Mouse (Mus musculus): ENCODE results near the gene Stox2. TPM values are rescaled to one million over a fixed set of nuclear protein-coding genes. Genes with fewer than 3 reads are reported as not detected.
A peak's percentile ranks its signal among the peaks of the same experiment; 100 is the strongest.
"Not testable (repeated sequence)": the region's sequence is repeated elsewhere in the genome, so short reads cannot be mapped to it uniquely, and the experiment has no call there.

Stox2 gene
- polyA plus RNA-seq, 1 experiment, result 1.4 TPM

DNA sequence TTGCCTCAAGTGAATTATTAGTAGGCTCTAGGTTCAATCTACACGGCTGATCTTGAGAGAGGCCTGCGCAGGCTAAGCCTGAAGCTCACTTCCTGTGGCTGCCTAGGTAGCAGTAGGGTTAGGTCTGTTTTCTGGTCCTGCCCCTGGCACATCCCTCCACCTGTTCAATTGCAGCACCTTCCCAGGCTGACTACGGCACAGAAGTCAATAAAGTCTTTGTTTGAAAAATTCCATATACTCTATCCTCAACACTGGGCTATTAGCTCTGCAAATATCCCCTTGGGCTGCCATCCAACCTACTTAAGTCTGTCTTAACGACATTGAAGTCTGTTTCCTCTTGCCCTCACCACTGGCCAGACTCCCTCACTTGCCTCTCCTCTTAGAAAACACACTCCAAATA, 10.8 kb downstream of the Stox2 start:
- Histone ChIP-seq H3K36me3 (ENCODE audit: control insufficient read depth, insufficient read depth, low read length) (no peaks in the 10 kb centered on the region), H3K27ac (ENCODE audit: insufficient read depth, low read depth, low read length) (no peak overlapping the region), H3K4me1 (ENCODE audit: control insufficient read depth, insufficient read depth, insufficient read length, low read length) (no peaks in the 10 kb centered on the region), H3K27me3 (ENCODE audit: control insufficient read depth, insufficient read depth, low read length) (no peaks in the 10 kb centered on the region), H3K4me3 (ENCODE audit: low read depth, low read length) (no peak overlapping the region)
- 24% methylated on average over 4 of the region's 4 CpGs for WGBS
- TF ChIP-seq POLR2A (IDR thresholded peaks at IDR 0.05; ENCODE audit: low read depth, low read length), result no peak
- TF ChIP-seq CTCF (IDR thresholded peaks at IDR 0.05; ENCODE audit: extremely low read depth, insufficient read length, insufficient replicate concordance, low read depth, low read length), result no peak

DNA sequence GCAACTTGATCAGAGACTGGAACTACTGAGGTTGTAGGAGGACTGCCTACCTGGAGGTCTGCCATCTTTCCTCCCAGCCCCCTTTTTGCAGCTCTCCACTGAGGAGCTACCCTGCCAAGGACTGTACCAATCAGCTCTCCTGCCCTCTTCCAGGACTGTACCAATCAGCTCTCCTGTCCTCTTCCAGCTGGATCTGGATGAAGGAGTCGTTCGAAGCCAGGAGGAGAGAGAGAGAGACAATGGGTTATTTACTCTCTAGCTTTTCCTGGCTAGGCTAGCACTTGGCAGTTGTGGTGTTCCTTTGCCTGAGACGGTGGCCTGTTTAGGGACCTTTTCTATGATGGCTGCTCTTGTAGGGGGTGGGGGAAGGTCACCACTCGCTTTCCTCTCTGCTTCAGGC, 14.9 kb downstream of the Stox2 start:
- 36% methylated on average over 4 of the region's 4 CpGs for WGBS
- TF ChIP-seq POLR2A (IDR thresholded peaks at IDR 0.05; ENCODE audit: low read depth, low read length) (no peak), CTCF (IDR thresholded peaks at IDR 0.05; ENCODE audit: extremely low read depth, insufficient read length, insufficient replicate concordance, low read depth, low read length) (no peak)
- Histone ChIP-seq H3K27ac (ENCODE audit: insufficient read depth, low read depth, low read length) (no peak overlapping the region), H3K36me3 (ENCODE audit: control insufficient read depth, insufficient read depth, low read length) (no peaks in the 10 kb centered on the region), H3K4me1 (ENCODE audit: control insufficient read depth, insufficient read depth, insufficient read length, low read length) (no peaks in the 10 kb centered on the region), H3K27me3 (ENCODE audit: control insufficient read depth, insufficient read depth, low read length) (no peaks in the 10 kb centered on the region), H3K4me3 (ENCODE audit: low read depth, low read length) (no peak overlapping the region)

DNA sequence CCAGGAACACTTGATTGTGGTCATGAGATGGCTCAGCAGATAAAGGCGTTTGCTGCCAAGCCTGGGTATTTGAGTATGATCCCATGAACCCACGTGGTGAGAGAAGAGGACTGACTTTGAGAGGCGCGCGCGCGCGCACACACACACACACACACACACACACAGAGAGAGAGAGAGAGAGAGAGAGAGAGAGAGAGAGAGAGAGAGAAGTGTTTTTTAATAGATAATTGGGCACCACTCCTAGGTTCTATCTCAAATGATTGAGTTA, 32.0 kb downstream of the Stox2 start:
- H3K36me3 ChIP-seq (ENCODE audit: control insufficient read depth, insufficient read depth, low read length); H3K4me3 ChIP-seq (ENCODE audit: low read depth, low read length); H3K27ac ChIP-seq (ENCODE audit: insufficient read depth, low read depth, low read length): not testable (repeated sequence)
- 5% methylated on average over 8 of the region's 8 CpGs for WGBS
- Histone ChIP-seq H3K4me1 (ENCODE audit: control insufficient read depth, insufficient read depth, insufficient read length, low read length) (peaks cover 12% of the 10 kb centered on the region), H3K27me3 (ENCODE audit: control insufficient read depth, insufficient read depth, low read length) (peaks cover 31% of the 10 kb centered on the region)

DNA sequence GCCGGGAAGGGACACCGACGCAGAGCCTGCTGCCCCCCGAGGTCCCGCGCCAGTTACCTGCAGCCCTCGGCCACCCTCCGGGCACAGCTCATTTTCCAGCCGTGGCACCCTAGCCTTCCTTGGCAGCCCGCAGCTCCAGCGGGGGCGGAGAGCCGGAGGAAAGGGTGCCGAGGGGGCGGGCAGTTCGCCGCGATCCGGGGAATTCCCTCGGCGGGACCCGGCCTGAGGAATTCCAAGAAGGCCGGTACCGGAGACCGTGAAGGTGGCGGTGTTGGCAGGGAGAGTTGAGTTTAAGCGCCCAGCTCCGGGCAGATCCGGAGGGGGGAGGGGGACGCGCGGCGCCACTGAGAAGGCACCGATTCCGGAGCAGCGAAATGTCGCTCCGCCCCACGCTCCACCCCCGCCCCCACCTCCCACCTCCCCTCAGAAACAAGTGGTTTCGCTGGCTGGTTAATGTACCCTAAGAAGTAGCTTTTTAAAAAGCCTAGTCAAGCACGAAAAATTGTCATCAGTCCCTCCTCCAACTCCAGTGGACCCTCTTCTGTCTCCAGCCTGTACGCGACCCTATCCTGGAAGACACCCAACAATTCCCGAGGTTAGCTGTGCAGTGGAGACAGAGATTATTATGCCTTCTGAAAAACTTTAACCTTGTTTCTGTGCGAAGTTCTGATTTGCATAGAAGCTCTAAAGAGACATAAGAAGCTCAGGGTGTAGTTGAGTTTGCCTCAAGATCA, 32.5 kb downstream of the Stox2 start:
- no peak for TF ChIP-seq CTCF (IDR thresholded peaks at IDR 0.05; ENCODE audit: extremely low read depth, insufficient read length, insufficient replicate concordance, low read depth, low read length)
- TF ChIP-seq POLR2A (IDR thresholded peaks at IDR 0.05; ENCODE audit: low read depth, low read length), result no peak
- Histone ChIP-seq H3K4me1 (ENCODE audit: control insufficient read depth, insufficient read depth, insufficient read length, low read length) (peaks cover 12% of the 10 kb centered on the region), H3K36me3 (ENCODE audit: control insufficient read depth, insufficient read depth, low read length) (no peaks in the 10 kb centered on the region), H3K27ac (ENCODE audit: insufficient read depth, low read depth, low read length) (no peak overlapping the region), H3K27me3 (ENCODE audit: control insufficient read depth, insufficient read depth, low read length) (peaks cover 34% of the 10 kb centered on the region), H3K4me3 (ENCODE audit: low read depth, low read length) (peak overlapping the region; percentile 68)
- WGBS, result 1% methylated on average over 46 of the region's 46 CpGs

DNA sequence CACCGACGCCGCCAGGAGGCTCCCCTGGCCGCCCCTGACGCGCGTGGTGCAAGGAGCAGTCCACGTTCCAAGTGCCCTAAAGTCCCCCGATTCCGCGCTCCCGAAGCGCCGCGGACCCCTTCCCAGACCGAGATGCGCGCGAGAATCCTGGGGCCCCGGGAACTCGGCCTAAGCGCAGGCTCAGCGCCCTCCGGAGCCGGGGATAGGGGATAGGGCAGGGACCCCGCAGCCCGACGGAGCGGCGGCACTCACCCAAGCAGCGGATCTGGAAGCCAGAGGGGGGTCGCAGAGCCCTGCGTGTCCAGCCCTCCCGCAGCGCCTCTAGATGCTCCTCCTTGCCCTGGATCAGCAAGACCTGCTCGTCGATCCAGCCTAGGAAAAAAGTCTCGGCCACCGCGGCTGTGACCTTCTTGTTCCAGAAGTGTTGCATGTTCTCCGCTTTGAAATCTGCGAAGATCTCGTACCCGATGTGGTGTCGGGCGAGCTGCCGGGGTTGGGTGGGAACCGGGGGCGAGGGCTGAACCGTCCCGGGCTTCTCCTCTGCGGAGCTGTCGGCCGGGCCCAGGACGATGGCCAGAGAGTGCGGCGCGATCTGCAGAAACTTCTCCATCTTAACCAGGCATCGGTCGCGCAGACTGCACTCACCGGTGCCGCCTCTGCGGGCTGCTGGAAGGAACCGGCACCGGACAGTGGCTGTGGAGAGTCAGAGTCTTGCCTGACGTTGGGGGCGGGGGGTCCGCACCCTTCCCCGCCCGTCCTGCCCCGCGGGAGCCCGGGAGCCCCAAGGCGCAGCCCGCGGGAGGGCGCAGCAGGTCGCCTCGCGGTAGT, 33.3 kb downstream of the Stox2 start:
- under 1% methylated on average over 81 of the region's 81 CpGs for WGBS
- Histone ChIP-seq H3K4me1 (ENCODE audit: control insufficient read depth, insufficient read depth, insufficient read length, low read length) (peaks cover 12% of the 10 kb centered on the region), H3K36me3 (ENCODE audit: control insufficient read depth, insufficient read depth, low read length) (no peaks in the 10 kb centered on the region), H3K4me3 (ENCODE audit: low read depth, low read length) (peak overlapping the region; percentile 68), H3K27ac (ENCODE audit: insufficient read depth, low read depth, low read length) (no peak overlapping the region), H3K27me3 (ENCODE audit: control insufficient read depth, insufficient read depth, low read length) (peaks cover 34% of the 10 kb centered on the region)
- TF ChIP-seq POLR2A (IDR thresholded peaks at IDR 0.05; ENCODE audit: low read depth, low read length) (no peak), CTCF (IDR thresholded peaks at IDR 0.05; ENCODE audit: extremely low read depth, insufficient read length, insufficient replicate concordance, low read depth, low read length) (no peak)

DNA sequence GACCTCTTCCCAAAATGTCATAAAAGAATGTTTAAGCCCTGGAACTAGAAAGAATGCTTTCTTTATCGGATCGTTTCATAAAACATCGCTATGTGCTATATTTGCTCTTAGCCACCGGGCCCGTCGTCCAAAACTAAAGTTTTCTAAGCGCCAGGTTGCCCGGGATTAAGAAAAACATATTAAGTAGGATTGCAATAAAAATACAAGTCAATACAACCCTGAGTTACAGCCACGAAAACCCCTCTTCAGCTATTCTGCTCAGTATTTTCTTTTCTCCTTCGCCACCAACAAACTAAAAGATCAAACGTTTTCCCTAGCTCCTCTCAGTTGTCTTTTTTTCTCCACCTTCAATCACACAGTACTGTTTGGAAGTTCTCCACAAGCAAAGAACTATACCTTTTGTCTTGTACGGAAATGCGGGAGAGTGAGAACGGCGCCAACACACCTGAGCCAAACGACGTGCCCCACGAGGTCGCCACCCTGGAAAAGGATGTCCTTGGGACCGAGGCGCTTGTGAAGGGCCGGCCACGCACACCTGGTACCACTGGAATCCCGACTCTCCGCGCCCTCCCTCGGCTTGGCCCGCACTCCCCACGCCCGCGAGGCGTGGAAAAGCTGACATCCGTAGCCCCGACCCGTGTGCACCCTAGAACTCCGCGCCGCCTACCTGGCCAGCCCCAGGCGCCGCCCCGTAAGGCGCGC, 34.0 kb downstream of the Stox2 start:
- Histone ChIP-seq H3K36me3 (ENCODE audit: control insufficient read depth, insufficient read depth, low read length) (no peaks in the 10 kb centered on the region), H3K4me1 (ENCODE audit: control insufficient read depth, insufficient read depth, insufficient read length, low read length) (peaks cover 12% of the 10 kb centered on the region), H3K27ac (ENCODE audit: insufficient read depth, low read depth, low read length) (no peak overlapping the region), H3K27me3 (ENCODE audit: control insufficient read depth, insufficient read depth, low read length) (peaks cover 34% of the 10 kb centered on the region), H3K4me3 (ENCODE audit: low read depth, low read length) (peak overlapping the region; percentile 68)
- no peak for TF ChIP-seq POLR2A (IDR thresholded peaks at IDR 0.05; ENCODE audit: low read depth, low read length)
- no peak for TF ChIP-seq CTCF (IDR thresholded peaks at IDR 0.05; ENCODE audit: extremely low read depth, insufficient read length, insufficient replicate concordance, low read depth, low read length)
- WGBS, result 1% methylated on average over 43 of the region's 43 CpGs

DNA sequence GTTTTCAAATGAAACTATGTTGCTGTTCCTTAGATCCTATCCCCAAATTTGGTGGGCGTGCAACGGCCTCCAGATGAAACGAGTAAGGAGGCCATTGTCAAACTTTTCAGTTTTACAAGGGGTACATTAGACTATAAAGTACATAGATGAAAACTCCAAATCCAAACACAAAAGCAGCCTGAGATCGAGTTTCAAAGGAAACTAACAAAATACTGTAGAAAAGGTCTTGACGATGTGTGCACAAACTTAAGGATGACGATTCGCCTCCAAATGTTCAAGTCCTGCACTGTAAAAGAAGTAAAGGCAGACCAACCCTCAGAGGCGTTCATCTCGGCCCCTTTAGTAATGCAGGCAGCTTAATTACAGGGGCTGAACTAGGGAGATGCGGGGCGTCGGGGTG, 34.8 kb downstream of the Stox2 start:
- 26% methylated on average over 12 of the region's 12 CpGs for WGBS
- Histone ChIP-seq H3K27ac (ENCODE audit: insufficient read depth, low read depth, low read length) (no peak overlapping the region), H3K4me3 (ENCODE audit: low read depth, low read length) (no peak overlapping the region), H3K27me3 (ENCODE audit: control insufficient read depth, insufficient read depth, low read length) (peaks cover 34% of the 10 kb centered on the region), H3K4me1 (ENCODE audit: control insufficient read depth, insufficient read depth, insufficient read length, low read length) (peaks cover 12% of the 10 kb centered on the region), H3K36me3 (ENCODE audit: control insufficient read depth, insufficient read depth, low read length) (no peaks in the 10 kb centered on the region)
- no peak for TF ChIP-seq CTCF (IDR thresholded peaks at IDR 0.05; ENCODE audit: extremely low read depth, insufficient read length, insufficient replicate concordance, low read depth, low read length)
- TF ChIP-seq POLR2A (IDR thresholded peaks at IDR 0.05; ENCODE audit: low read depth, low read length), result no peak

Measured in small intestine, adult 2 months (tissue).